Mouse (Mus musculus) T-helper 2 cell (primary cell): ENCODE data around the gene Lifr.

ENCODE experiments used
- in situ Hi-C: fragments of 300-600 bp; cut with MboI, MseI; formaldehyde crosslinking; loops from one replicate; pipeline ENCODE4 v1.15.1; 2025; ENCODE audit warnings: high pct_unique_total_duplicates

Gene Lifr

DNA sequence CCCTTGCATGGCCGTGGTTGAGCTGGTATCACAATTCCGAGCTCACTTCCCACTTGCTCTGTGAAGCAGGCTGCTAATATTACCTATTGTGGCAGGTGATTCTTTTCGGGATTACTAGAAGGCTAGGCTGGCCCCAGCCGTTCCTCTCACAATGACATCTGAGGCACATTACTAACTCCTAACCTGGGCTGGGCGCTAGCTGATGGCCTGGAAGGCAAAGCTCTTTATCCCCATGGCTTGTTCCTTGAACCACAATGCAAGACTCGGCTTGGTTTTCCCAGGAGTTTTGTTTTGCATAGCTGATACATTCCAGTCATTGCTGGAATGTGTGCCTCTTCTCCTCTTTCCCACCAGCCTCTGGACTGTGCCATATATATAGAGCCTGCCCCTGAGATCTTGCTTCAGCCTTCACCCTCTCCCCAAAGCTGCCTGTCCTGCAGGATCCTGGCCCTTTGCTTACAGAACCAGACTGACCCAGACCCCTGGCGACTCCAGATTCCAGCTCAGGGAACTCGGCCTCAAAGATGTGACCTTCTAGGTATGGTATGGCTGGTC, at the start of gene Lifr:
Gene Lifr (plus strand): TSS at position 404 of the 555 bp plus-strand sequence.
- in situ Hi-C loops: no loop called here

DNA sequence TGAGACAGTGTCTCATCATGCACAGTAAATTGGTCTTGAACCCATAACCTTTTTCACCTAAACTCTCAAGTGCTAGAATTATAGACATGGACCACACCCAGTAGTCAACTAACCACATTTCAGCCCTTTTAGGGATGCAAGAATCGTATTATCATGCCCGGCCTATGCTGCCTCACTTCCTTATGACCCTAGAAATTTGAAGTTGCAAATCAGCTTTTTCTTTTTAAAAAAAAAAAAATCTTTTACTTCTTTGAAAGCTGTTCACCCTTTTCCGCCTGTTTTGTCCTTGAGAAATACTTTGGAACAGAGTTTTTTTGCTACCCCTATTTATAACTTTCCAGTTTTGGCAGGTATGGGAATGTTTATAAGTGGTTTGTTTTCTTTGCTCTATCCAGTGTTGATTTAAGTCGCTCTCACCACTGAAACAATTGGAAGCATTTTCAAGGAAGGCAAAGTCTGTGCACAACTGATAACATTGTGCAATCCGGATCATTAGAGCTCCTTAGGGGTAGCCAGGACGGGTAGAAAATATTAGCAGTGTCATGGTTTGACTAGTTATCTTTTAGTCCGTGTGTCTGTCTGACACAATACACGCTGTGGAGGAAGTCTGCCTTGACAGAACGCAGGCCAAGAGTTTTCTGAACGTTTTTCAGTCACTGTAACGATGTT, 46.2 kb upstream of the Lifr start:
- in situ Hi-C loops: loop anchor here (5.0 to 10.0 kb wide), 2 partner anchors 1208 to 1761 kb away; no protein-coding TSS in a partner anchor

GRCm38 (mm10) chr15:7045056-7045455, 45.4 kb upstream of the Lifr start:
- in situ Hi-C loops: loop anchor here (10.0 kb wide), 1 partner anchor 1760 kb away; no protein-coding TSS in a partner anchor

- in situ Hi-C loops: loop anchor here (10.0 kb wide), 1 partner anchor 1757 kb away; no protein-coding TSS in a partner anchor
These were observed 42.5 kb upstream of the Lifr start for GRCm38 (mm10) chr15:7047931-7048330.

DNA sequence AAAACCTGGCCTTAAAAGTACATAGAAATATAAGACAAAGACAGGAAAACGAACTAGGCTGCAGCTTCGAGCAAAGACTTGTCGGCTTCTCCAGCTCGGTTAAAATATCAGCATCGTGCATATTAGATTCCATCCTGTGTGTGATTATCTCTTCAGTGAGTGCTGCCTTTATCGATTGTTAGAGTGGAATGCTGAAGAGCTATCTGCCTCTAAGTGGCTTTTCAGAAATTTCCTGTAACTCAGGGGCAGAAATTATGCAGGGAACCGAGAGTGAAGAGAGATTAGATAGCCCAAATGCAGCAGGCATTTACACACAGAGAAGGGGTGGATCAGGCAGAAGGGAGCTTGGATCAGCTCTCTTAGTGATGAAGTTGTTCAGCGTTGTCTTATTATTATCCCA, 41.5 kb upstream of the Lifr start:
- in situ Hi-C loops: loop anchor here (10.0 kb wide), 1 partner anchor 1756 kb away; no protein-coding TSS in a partner anchor

GRCm38 (mm10) chr15:7051666-7052065, 38.7 kb upstream of the Lifr start:
- in situ Hi-C loops: no loop called here

GRCm38 (mm10) chr15:7052117-7052516, 38.3 kb upstream of the Lifr start:
- in situ Hi-C loops: no loop called here

DNA sequence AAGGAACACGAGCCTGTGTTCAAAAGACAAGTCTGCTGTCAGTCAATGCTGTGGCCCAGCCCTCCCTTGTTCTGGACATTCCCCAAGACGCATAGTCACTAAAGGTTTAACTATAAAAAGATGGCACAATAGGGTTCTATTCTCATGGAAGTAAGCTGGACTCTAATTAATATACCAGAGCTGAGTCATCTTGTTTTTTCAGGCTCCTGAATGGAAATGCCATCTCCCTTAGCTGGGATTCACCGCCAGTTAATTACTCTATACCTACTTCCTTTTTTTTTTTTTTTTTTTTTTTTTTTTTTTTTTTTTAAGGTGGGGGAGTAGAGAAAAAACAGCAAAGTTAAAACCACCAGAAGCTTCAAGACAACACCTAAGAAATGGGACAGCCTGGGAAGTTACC, 33.6 kb upstream of the Lifr start:
- in situ Hi-C loops: no loop called here

DNA sequence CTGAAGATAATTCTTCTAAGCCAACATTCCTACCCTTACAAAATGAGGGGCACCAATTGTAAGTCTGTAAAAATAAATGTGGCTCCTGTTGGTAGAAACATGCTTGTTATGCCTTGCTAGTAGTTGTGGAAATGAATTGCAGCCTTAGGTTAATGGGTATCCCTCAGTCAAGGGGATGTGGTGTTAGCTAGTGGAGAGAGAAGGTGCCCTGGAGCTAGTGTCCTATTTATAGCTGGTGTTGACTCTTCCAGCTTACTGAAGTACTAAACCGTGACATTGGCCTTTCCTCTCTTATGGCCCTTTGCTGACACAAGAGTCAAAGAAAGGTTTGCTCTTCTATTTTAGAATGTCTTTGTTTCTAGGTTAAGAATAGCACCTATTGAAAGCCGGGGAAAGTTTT, 29.9 kb upstream of the Lifr start:
- in situ Hi-C loops: no loop called here

DNA sequence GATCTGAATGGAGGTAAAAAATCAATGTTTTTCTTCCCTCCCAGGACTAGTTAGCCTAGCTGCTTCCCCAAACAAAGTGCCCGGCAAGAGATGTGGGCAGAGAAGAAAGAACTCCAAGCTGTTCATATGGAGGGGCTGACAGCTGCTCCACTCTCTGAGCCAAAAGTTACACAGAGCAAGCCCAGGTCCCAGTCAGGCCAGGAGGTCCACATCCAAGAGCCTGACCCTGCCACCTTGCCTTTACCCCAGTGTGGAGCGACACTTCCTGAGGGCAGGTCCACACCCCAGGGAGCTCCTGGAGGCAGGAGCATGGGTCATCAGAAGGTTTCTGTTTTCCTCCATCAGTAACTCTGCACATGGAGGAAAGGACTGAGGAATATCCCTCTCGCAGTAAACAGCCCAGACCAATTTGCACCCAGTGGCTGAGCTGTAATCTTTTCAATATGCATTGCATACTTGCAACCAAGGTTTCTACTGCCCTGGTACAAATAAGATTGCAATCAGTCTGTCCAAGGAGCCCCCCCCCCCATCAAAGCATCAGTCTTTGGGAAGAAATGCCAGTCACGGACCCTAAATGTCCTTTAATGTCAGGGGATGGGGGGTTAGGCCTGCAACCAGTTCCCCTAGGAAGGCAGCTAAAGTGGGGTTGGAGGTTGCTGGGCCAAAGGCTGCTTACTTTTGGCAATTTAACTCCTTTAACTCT, 28.3 kb upstream of the Lifr start:
- in situ Hi-C loops: no loop called here

- in situ Hi-C loops: no loop called here
These were observed 27.8 kb upstream of the Lifr start for GRCm38 (mm10) chr15:7062698-7063009.

DNA sequence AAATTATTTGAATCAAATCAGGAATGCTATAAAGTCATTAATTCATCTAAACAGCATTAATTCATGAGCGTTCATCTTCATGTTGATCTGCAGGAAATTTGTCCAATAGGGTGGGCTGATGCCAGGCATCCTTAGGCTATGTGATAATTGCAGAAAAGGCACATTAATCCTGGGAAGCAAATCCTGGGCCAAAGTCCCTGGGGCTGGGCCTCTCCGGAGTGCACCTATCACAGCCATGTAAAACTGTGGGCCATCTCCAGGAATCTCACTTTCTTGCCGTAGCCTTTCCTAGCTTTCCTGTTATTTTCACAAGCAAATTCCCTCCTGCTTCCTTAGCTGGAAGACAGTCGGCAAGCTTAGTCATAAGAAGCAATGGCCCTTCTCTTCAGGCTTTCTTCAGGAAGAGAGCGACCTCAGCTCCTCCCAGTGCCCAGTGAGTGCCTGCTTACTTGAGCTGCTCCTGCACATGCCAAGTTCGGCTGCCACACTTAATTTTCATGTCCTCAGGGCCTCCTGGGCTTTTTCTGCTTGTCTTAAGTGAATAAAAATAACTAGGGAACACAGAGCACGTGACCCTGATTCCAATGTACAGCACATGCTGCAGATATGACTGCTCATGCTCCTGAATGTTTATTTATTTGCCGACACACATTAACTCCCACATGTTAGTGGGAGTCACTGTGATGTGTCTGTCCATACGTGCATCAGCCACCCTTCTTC, 26.7 kb upstream of the Lifr start:
- in situ Hi-C loops: no loop called here

- in situ Hi-C loops: no loop called here
These were observed 25.4 kb upstream of the Lifr start for GRCm38 (mm10) chr15:7064992-7065523.

DNA sequence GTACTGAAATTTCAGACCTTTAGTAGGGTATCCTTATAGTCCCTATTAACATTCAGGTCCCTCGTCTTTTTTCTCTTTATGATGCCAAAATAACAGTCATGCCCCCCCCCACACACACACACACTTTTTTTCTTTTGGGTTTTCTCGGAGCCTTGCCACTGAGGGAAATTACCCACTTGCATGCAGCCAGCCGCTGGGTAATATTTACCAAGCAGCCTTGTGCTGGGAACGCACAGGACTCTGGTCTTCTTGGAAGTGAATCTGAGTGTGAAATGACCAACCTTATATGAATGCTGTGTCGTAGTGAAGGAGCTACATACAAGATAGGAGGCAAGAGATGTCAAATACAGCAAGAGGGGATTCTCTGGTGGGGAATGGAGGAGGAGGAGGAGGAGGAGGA, 24.8 kb upstream of the Lifr start:
- in situ Hi-C loops: no loop called here

DNA sequence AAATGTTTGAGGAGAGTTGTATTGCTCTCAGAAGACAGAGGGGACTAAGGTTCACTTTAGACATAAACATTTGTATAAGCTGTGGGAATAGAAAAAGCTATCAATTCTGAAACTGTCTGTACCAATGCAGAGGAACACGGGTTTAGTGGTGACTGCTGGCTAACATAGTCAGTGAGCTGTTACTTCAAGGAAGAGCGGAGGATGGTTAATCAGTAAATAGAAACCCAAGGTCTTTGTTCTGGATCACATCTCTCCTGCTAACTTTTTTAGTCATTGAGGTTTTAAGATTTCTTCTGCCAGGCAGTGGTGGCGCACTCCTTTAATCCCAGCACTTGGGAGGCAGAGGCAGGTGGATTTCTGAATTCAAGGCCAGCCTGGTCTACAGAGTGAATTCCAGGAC, 23.7 kb upstream of the Lifr start:
- in situ Hi-C loops: no loop called here

DNA sequence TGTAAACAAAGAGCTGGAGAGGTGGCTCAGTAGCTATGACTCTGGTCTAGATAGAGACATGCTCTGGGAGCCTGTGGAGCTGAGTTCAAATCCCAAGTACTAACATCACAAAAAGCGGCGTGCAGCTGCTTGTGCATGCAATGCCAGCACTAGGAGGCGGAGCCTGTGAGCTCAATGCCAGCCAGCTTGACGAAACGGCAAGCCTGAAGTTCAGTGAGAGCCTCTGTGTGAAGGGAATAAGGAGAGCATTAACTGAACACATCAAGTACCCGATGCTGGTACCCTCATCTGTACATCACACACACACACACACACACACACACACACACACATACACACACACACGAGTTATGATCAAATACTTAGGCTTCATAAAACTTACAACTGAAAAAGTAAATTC, 21.0 kb upstream of the Lifr start:
- in situ Hi-C loops: no loop called here

GRCm38 (mm10) chr15:7070199-7070794, 20.1 kb upstream of the Lifr start:
- in situ Hi-C loops: no loop called here

GRCm38 (mm10) chr15:7073269-7073668, 17.1 kb upstream of the Lifr start:
- in situ Hi-C loops: no loop called here

GRCm38 (mm10) chr15:7075185-7075584, 15.2 kb upstream of the Lifr start:
- in situ Hi-C loops: no loop called here

GRCm38 (mm10) chr15:7078356-7078755, 12.1 kb upstream of the Lifr start:
- in situ Hi-C loops: no loop called here

DNA sequence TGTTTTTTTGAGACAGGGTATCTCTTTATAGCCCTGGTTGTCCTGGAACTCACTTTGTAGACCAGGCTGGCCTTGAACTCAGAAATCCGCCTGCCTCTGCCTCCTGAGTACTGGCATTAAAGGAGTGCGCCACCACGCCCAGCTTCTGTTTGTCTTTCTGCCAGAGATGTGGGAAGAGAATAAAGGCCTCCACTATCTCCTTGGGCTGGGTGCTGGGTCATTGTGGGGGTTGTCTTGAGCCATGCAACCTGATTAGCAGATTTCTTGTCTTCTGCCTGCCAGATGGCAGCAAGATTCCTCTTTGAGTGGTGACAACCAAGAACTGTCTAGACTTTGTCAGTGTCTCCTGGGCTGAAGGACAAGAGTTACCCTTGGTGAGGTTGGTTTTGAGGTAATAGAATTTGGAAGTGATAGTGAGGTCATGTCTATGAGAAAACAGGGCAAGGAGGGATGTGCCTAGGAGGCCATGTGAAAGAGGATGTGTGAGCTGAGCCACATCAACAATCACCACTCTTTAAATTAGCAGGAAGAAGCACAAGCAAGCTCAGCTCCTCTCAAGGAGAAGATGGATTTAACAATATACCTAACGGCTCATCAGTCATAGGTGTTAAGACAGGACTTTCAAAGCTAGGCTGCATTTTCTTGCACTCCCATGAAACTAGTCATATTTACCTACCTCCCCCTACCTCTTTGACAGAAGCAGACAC, 10.6 kb upstream of the Lifr start:
- in situ Hi-C loops: no loop called here
